Mouse (Mus musculus) hindbrain, embryonic 10.5 days (tissue): ENCODE measurements around the gene Zbtb8os. TPM values are rescaled to one million over a fixed set of nuclear protein-coding genes. Genes with fewer than 3 reads are reported as not detected.

Experiments used
- polyA plus RNA-seq: library from polyadenylated mRNA; unstranded; fragments of >200 nt; fragmentation: Nextera tagmentation; extraction: Ambion mirVana; gene quantifications from 2 replicates; pipeline ENCODE4 v1.2.1, GENCODE M21; 2016

The Zbtb8os gene
- polyA plus RNA-seq, 1 experiment from 2014 or later: 45.4 TPM

Other genes with a start within 250 kb of the Zbtb8os start
- 2.5 and 5.1 TPM in 2 replicates for gene Tmem54, start 230.1 kb upstream of the Zbtb8os start, polyA plus RNA-seq
- 2.6 and 4.7 TPM in 2 replicates for gene Hpca, start 213.7 kb upstream of the Zbtb8os start, polyA plus RNA-seq
- 0.72 and 1.8 TPM in 2 replicates for gene Fndc5, start 198.7 kb upstream of the Zbtb8os start, polyA plus RNA-seq
- 21.5 and 26.3 TPM in 2 replicates for gene S100pbp, start 146.0 kb upstream of the Zbtb8os start, polyA plus RNA-seq
- gene Yars, start 145.9 kb upstream of the Zbtb8os start, polyA plus RNA-seq: 104 and 109 TPM in 2 replicates
- 3.0 and 3.7 TPM in 2 replicates for gene C77080, start 74.3 kb upstream of the Zbtb8os start, polyA plus RNA-seq
- 0.37 and 0.63 TPM in 2 replicates for gene Sync, start 48.1 kb upstream of the Zbtb8os start, polyA plus RNA-seq
- gene Rbbp4, start 325 bp upstream of the Zbtb8os start, polyA plus RNA-seq: 470 and 520 TPM in 2 replicates
- 7.7 and 11.8 TPM in 2 replicates for gene Zbtb8a, start 42.4 kb downstream of the Zbtb8os start, polyA plus RNA-seq
- 1.8 and 2.1 TPM in 2 replicates for gene Zbtb8b, start 105.2 kb downstream of the Zbtb8os start, polyA plus RNA-seq
- 22.2 and 24.8 TPM in 2 replicates for gene Bsdc1, start 125.9 kb downstream of the Zbtb8os start, polyA plus RNA-seq
- not detected in 2 replicates for gene Tssk3, start 155.3 kb downstream of the Zbtb8os start, polyA plus RNA-seq
- gene Fam229a, start 155.5 kb downstream of the Zbtb8os start, polyA plus RNA-seq: 0.41 TPM in 1 of 2 replicates, not detected in the other
- 1,645 and 2,027 TPM in 2 replicates for gene Marcksl1, start 177.9 kb downstream of the Zbtb8os start, polyA plus RNA-seq
- gene Hdac1, start 207.0 kb downstream of the Zbtb8os start, polyA plus RNA-seq: 241 and 286 TPM in 2 replicates
- gene Lck, start 237.9 kb downstream of the Zbtb8os start, polyA plus RNA-seq: 6.5 and 6.6 TPM in 2 replicates
- 0.46 and 1.0 TPM in 2 replicates for gene Fam167b, start 242.9 kb downstream of the Zbtb8os start, polyA plus RNA-seq